Mouse (Mus musculus): ENCODE measurements at regions not wholly inside any gene's neighbourhood (a gene's known extent, or its start where the extent isn't known, plus 50 kb on each side); places are given as distances from the start of the nearest gene placed in this dataset.

DNA sequence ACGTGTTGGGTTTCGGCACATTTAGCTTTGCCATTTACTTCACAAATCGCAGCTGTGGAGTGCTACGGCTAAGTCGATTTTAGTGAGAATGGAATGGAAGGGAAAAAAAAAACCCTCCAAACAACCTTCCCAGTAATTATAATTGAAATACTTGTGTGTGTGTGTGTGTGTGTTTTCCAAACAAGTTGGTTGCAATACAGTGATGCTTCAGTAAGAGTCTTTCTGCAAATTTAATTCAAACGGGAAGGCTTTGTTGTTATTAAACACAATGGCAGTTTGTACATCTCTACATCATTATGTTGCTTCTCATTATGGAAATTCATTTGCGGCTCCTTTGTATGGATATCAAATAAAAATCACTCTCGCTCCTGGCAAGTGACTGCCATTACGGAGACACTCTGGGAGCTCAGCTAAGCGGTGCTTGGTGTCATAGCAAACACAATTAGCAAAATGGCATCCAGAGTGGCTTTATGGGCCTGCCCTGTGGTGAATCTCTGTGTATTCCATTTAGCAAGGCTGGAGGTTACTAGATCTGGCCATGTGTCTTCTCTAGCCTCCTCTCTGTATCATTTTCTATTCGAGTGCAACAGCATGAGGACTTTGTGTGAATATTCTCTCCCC lies 165.4 kb upstream of the Kif2a start:
- DNase-seq (ENCODE audit: low spot score in 2 of 2) = no peak

DNA sequence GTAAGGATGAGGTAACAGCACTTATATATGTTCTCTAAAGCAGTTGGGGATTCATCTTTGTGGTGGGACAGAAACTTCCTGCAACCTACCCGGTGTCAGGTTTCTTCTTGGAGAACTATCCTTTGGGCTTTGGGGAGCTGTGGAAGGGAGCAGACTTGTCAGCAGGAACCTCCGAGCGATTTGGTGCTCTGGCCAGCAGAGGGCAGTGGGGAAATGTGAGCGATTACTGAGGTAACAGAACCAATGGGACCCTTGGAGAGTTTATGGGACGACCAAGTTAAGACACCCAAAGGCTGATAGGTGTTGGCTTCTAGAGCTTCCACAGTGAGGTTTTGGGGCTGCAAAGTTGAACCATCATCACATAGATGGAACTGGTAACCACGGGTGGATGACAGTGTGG lies 160.6 kb upstream of the Kif2a start:
- DNase-seq (ENCODE audit: low spot score in 2 of 2) = peak in 1 of 2 experiments; percentile 41

DNA sequence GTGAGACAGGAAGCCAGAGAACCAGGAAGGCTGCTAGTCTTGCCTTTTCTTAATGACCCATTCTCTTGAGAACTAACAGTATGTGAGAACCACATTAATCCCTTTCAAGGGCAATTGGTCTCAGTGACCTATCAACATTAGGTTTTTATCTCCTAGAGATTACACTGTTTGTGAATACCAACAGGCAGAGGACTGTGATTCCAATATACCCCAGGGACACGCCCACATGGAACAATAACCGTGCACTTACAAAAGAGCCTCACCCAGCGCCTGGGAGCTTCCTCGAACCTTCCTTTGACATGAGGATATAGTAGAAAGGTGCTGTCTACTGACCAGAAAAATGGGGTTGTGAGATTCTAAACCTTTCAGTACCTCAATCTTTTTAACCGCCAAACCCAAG lies 157.6 kb upstream of the Kif2a start:
- no peak for DNase-seq (ENCODE audit: low spot score in 2 of 2)

DNA sequence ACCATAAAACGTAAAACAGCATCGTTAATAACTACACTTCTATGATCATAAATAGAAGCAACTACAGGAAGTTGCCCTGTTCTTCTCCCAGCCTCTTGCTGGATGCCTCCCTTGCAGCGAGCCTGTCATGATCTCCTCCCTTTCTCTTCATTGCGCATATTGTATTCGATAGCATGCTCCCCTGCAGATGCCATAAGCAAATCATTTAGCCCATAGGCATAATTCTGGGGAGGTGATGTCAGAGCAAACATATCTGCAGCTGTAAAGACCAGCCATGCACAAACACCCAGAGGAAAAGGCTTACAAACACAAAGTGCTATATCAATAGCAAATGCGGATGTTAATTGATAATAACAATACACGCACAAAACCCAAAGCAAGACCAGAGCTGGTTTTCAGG lies 155.7 kb upstream of the Kif2a start:
- no peak for DNase-seq (ENCODE audit: low spot score in 2 of 2)

DNA sequence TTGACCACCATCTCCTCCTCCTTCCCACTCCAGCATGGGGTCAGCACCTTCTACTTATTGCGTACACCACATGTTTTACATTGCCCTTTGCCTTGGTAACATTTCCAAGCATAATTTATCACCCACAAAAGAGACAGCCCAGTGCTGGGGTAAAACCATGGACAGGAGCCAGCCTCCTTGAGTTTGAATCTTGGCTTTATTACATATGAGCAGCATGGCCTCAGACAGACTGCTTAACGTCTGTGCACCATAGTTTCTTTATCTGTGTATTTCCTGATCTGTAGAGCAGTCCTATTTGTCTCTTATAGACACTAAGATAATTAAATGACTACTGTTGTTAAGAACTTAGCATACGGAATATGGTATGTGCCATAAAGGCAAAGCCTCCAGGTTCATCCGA lies 154.0 kb upstream of the Kif2a start:
- no peak for DNase-seq (ENCODE audit: low spot score in 2 of 2)

DNA sequence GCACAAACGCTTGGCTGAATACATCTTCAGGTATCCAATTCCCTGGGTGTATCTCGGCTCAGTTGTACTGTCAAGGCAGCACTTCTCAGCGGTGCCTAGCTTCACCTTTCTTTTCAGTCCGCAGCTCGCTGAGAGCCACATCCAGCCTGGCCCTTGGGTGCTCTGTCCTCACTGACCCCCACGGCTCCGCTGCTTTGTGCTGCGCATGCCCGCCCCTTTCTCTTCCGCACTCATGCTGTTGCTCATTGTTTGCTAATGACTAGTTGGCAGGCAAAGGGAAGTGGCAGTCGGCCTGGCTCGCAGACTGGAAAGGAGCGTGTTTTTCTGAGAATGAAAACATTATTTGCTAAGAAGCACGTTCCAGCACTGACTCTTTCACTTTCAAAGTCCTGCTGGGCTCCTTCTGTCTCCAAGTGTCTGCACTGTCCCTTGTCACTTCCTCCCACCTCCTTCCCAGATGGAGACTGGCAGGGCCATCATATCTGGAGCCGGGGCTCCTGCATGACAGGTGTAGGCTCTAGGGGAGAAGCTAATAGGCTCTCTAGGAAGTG lies 146.7 kb upstream of the Kif2a start:
- DNase-seq (ENCODE audit: low spot score in 2 of 2) = peak in 1 of 2 experiments; percentile 20

DNA sequence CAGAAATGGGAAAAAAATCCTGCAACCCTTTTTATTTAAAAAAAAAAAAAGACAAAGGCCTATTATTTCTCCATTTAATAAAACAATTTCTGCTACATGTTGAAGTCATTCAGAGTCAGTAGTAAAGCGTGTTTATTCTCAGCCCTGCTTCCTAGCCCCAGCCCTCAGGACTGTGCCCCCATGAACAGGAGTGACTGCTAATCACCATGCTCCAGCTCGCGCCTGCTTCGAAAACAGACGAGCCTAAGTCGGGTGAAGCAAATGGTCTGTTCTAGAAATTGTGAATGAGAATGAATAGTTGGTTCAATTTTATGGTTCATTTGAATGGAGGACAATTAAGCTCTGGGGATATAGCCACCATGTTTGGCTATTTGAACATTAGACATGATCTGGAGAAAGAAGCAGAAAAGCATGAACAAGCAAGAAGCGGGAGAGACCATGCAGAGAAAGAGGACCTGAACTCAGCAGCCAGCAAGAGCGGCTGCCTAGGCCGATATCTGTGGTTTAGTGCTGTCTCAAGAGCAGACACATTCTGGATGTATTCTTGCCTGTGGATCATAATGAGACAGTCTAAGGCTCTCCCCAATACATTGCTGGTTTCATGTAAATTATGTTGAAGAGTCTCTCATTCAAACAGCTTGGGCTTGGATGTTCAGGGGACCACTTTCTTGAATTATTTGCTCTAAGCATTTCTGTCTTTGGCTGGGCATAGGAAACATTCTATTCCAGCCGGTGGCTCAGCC lies 146.1 kb upstream of the Kif2a start:
- no peak for DNase-seq (ENCODE audit: low spot score in 2 of 2)

DNA sequence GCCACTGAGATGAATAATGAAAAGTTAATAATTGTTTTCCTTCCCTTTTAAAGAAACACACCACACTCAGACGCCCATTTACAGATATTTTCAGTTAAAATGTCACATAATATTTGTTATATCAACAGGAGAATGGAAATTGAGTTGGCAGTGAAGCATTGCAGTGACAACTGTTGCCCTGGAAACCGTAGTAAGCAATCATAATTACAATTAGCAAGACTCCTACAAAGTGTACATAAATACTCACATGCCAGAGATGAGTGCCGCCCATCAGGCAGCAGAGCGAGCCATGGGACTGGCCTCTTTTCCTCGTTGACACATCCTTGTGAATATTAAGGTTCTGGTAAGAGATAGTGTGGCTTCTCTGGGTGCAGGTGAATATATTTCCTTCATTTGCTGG lies 129.6 kb upstream of the Kif2a start:
- DNase-seq (ENCODE audit: low spot score in 2 of 2) = no peak

DNA sequence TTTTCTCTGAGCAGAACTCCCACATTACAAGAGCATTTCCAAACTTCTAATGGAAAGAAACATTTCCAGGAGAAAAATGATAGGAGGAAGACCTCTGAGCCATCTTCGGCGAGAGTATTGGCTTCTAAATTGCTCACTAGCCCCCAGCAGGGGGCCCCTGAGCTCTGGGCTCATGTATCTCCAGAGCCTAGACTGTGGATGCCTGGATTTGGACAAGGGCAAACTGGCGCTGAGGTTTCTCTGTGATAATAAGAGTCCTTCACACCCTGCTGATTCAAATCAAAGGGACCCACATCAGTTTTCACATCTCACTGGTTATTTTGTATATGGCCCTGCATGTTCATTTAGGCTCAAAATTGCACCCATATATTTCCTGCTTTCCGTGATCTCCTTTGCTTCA lies 119.3 kb upstream of the Kif2a start:
- DNase-seq (ENCODE audit: low spot score in 2 of 2) = no peak

DNA sequence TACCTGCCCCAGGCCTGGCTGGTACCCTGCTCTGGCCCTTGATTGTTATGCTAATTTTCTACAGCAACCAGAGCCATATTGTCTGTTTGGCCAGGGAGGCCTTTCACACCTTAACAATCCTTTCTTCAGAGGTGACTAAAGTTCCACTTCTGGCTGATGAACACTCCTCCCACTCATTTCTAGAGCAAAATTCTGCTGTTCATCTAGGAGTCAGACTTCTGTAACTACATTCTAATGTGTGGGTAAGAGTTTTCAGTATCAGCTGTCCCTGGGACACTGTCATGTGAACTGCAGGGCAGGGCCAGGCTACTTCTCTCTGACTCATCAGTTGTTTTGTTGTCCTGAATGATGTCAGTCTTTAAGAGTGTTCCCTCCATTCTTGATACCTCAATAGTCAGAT lies 112.2 kb upstream of the Kif2a start:
- no peak for DNase-seq (ENCODE audit: low spot score in 2 of 2)

DNA sequence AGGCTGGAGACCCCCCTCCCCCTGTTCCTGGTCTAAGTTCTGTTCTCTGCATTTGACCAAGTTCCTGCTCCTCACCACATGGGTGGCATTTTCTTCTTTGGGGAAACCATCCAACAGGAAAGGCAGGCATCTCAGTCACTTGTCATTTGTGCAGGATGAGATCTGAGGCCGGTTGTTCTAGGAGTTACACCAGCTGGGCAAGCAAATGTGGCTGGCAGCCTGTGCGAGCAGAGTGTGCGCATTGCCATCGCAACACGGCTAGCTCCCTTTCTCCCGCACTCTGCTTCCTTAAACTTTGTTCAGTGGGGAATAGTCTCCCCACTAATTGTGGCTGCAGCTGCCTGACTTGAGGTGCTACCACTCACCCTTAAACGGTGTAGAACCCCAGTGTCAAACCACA lies 104.7 kb upstream of the Kif2a start:
- no peak for DNase-seq (ENCODE audit: low spot score in 2 of 2)

DNA sequence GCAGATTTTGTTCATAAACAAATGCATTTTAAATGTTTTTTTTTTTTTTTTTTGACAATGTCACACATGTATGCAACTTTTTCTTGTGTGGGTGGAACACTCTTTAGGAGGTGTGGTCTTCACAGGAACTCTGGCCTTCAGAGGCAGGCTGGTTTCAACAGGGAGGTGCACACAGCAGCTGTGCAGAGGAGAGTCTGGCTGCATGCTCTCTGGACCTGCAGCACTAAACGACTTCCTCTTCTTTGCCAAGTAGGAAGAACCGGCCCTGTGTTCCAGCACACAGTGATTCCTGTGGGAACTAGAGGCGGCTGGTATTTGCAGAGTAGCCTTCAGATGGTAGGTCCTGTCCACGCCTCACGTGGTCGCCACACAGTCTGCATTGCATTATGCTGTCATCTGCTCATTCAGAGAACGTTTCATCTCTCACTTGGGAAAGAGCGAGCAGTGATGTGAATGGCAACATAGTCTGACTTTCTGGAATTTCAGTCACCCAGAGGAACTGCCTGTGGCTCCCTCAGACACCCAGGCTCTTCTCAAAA lies 102.3 kb upstream of the Kif2a start:
- no peak for DNase-seq (ENCODE audit: low spot score in 2 of 2)

DNA sequence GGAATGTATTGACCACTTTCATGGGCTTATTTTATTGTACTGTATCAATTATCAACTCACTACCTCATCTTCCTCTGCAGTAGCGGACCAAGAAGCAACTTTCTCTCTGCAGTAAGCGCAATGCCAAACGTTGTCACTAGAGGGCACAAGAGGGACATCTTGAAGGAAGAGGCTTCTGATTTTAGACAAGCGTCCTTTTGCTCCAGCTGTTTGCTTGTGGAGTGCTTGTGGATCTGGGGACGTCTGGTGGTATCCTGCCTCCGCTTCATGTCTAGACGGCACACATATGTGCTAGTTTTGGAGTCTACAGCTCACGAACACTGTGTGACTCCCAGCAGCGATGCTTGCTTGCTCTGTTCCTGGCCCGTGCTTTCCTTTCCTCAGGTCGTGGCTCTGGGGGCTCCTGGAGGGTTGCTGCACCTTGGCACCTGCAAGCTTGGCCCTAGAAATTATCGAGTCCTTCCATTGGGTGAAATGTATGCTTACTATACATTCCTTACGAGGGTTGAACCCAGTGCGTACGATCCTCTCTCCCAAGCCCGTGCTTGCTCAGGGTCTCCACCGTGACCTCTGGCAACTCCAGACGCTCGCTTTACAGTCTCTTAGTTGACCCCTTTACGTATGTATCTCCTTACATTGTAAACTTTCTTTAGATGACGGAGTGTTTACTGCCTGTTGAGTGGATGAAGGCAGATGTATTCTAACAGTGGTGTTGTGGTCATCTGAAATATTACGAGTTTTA lies 92.2 kb upstream of the Kif2a start:
- peak; percentile 66 to 88 for DNase-seq (ENCODE audit: low spot score in 2 of 2)

DNA sequence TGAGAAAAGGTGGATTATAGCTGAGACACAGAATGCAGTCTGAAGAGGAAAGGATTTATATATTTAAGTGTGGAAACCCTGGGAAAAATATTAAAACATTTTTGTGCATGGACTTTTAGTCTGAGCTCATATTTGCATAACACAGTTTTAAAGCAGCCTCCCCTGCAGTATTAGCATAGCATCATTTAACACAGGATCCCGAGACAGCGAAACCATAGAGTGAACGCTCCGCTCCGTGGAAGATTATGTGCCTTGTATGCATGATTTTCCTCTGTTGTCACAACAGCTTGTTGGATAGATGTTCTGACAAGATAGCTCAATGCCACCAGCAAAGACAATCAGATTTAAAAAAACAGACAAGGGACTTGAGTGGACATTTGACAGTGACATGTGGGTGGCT lies 86.1 kb upstream of the Kif2a start:
- DNase-seq (ENCODE audit: low spot score in 2 of 2) = no peak

DNA sequence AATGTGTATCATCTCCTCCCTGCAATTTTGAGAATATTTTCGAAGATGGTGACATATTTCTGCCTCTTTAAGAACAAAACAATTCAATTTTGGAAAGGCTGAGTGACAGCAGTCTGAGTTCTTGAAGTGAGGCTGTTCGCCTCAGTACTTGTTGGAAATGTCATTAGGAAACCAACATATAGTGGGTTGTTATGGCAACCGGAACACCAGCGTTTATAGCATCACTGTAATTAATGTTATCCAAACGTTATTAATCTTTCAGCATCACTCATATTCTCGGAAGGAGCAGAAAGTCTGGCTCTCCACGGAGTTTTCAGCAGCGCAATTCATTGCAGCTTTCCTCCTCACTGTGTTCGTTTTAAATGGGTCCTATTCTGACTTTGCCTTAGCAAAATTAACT lies 85.6 kb upstream of the Kif2a start:
- no peak for DNase-seq (ENCODE audit: low spot score in 2 of 2)

DNA sequence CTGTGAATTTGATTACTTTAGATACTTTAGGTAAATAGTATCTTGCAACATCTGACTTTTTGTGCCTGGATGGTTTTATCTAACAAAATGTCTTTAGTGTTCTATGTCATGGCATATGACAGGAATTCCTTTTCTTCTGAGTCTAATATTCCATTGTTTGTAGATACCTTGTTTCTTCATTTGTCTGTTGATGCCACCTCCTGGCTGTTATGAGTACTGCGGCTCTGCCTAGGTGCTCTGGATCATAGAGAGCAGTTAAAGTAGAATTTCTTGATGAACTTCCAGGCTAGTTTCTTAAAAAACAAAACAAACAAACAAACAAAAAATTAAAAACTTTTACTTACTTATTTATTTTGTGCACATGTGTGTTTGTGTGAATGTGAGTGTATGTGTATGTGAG lies 83.6 kb upstream of the Kif2a start:
- DNase-seq (ENCODE audit: low spot score in 2 of 2) = no peak

DNA sequence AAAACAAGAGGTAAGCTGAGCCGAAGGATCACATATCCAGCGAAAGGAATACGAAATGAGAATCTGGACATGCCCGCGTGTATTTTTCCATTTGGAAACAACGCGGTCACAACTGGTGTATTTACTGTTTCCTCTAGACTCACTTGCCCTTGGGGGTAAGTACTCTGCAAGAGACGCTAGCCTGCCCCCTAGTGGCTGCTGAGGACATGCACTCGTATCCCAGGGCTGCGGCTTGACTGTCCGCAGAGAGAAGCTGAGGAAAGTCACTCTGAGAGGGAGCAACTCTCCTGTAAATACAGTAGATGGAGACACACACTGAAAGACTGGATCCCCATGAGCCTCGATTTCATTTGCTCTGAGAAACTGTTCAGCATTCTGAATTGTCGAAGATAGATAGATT lies 79.7 kb upstream of the Kif2a start:
- DNase-seq (ENCODE audit: low spot score in 2 of 2) = peak; percentile 76 to 84

DNA sequence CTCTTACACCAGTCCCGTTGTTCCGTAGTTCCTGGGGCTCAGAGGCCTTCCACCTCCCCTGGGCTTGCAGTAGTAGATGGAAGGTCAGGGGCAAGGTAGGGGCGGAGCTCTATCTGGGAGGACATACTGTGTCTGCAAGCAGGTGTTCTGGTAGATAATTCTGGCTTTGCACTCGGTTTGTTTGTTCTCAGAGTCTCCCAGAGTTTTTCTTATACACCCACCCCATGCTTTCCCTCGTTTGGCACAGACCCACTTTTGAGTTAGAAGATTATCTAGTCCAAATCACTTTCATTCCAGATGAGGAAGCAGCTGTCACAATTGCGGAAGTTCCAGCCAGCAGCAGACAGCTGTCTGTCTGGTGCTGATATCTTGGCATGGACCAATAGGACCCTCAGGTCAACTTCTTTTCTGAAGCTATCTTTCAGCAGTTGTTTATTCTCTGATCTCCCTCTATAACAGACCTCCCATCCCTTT lies 79.0 kb upstream of the Kif2a start:
- DNase-seq (ENCODE audit: low spot score in 2 of 2) = no peak

DNA sequence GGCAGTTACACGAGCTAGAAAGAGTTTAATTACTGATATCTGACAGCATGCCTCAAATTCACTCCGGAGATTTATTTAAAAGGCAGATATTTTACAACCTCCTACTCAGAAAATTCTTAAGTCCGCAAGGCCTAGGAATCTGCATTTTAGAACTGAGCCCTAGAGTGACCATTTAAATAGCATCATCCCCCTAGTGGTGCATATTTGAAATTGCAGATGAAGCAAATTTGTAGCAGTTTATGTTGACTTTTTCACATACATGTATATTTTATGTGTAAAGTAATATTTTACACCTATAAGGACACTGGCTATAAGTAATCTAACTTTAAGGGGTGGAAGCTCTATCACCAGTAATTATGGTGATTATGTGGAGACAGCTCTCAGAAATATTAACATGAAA lies 78.2 kb upstream of the Kif2a start:
- no peak for DNase-seq (ENCODE audit: low spot score in 2 of 2)

DNA sequence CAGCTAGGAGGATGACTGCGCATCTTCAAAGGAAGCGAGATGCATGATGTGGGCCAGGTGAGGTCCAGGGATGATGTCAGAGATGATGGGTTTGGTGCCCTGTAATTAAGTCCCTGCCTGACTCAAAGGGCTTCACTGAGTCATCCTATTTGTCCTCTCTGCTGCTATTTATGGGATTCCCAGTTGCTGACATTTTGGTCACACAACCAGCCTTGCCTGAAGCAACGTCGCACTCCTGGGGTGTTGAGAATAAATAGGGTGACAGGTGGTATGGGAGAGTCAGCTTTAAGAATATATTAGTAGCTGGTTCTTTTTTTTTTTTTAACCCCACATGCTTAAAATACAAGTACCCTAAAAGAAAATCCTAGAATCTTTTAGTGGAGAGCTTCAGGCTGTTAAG lies 75.1 kb upstream of the Kif2a start:
- DNase-seq (ENCODE audit: low spot score in 2 of 2) = no peak

DNA sequence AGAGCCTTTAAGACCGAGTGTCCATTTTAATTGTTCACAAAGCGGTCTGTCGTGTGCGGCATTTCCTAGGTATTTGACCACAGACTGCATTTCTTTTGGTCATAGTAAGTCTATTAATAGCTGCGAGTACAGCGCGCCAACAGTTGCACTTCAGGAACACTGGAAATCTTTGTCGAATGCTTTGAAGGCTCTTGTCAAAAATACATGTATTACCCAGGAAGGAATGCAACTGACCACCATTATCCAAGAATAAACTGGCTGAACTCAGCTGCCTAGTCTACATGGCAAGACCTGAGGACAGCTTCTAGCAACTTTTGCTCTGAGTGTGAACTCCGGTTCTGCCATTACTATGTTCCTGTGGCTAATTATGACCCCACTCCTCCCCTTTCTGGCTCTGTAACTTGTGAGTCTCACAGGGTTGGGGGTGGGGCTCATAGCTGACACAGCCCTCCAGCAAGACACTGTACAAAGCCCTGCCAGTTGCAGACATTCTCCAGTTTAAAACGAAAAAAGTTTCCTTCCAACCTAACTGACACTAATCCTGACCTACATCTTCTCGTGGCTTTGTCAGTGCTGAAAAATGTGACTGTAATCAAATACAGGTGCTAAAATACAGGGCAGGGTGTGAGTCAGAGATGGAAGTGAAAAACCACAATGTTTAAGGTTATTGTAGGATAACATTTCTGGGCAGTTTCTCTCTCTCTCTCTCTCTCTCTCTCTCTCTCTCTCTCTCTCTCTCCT lies 73.2 kb upstream of the Kif2a start:
- no peak for DNase-seq (ENCODE audit: low spot score in 2 of 2)

DNA sequence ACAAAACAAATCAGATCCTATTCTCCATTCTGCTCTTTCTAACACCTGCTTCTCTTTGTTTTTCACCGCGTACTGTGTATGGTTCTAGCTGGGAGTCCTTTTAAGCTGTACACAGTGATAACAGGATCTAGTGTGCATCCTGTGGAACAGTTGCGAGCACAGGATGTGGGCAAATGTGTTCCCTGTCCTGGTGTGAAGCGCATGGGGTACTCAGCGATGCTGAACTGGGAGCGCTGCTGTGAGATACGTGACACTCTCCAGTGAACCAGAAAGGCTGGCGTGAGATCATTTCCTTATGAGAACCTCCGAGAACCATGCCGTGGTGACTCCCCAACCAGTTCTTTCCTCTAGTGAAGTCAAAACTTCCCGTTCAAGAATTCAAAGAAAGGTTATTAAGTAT lies 72.6 kb upstream of the Kif2a start:
- no peak for DNase-seq (ENCODE audit: low spot score in 2 of 2)

Measured in frontal cortex, postnatal 10 days (tissue).